In the genomic region with DNA sequence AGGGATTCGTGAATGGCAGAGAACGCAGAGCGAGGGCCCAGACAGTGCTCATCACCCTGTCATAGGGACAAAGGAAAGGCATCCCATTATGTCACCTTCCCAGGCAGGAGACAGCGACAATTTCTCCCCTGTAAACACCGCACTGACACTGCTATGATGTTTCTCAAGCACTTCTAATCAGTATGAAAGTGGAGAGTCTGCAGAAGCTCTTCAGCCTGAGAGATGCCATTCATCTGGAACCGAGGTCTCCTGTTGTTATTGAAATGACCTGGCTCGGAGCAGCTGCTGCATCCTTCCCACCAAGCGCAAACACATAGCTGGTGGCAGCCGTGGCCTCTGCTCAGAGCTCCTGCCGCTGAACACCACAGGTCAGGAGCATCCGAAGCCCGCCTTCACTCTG, we compare ENCODE assay signal across 13 mouse cellular contexts.
A peak's percentile ranks its signal among the peaks of the same experiment; 100 is the strongest.
DNase-seq lines count a peak whose midpoint lies in the region; ATAC-seq lines count a peak whose summit lies in the region.
"Had no signal": no experiment of that assay in that cellular context is flagged by ENCODE, and none has a peak within 500 bp of the region (broad histone marks: within the 10 kb centered on the region; RNA-seq: fewer than 3 reads in every experiment).

No protein-coding gene starts in this region.

- no peaks in the 10 kb centered on the region for H3K4me1 ChIP-seq in heart, embryonic 11.5 days (ENCODE audit: control insufficient read depth, insufficient read depth, low read length)
- H3K4me1 ChIP-seq in forebrain, embryonic 16.5 days (replicated peaks; ENCODE audit: control insufficient read depth, insufficient read depth, low read length), result peaks cover 21% of the 10 kb centered on the region
- peaks cover 38% of the 10 kb centered on the region for H3K4me1 ChIP-seq in midbrain, embryonic 12.5 days

- DNase-seq in heart, adult 9 months (ENCODE audit: low spot score in 2 of 2), result no peak
- no peak for DNase-seq in thymus, postnatal 10 days (ENCODE audit: low spot score in 2 of 2)
- DNase-seq in lung, postnatal 25 days (ENCODE audit: low spot score), result no peak
- DNase-seq in MN1 (ENCODE audit: low spot score) (no peak), adipocyte (ENCODE audit: low spot score) (no peak)
- DNase-seq: adrenal gland, adult 8-10 months; heart, postnatal 36 days; kidney, adult 9 months; lung, adult 2 months had no signal

- no peak overlapping the region for H3K4me3 ChIP-seq in heart, embryonic 11.5 days (ENCODE audit: low read depth, low read length)
- H3K4me3 ChIP-seq in forebrain, embryonic 16.5 days (replicated peaks; ENCODE audit: low read length), result no peak overlapping the region
- no peak overlapping the region for H3K4me3 ChIP-seq in midbrain, embryonic 12.5 days
- H3K4me3 ChIP-seq: limb, embryonic 10.5 days had no signal

- no peak overlapping the region for H3K27ac ChIP-seq in heart, embryonic 11.5 days (ENCODE audit: low read depth, low read length)
- H3K27ac ChIP-seq in forebrain, embryonic 16.5 days (ENCODE audit: low read length), result peak overlapping the region; percentile 19; the same call in 1 of the 2 replicates
- peak overlapping the region; percentile 61 for H3K27ac ChIP-seq in midbrain, embryonic 12.5 days (replicated peaks)
- H3K27ac ChIP-seq: limb, embryonic 10.5 days had no signal

- H3K9ac ChIP-seq in heart, embryonic 11.5 days (ENCODE audit: low read depth, low read length), result no peak overlapping the region
- no peak overlapping the region for H3K9ac ChIP-seq in forebrain, embryonic 16.5 days (replicated peaks; ENCODE audit: low read depth, low read length)
- 0 out of 2 replicates have a peak overlapping the region, but pooled peaks have one; percentile 20 for H3K9ac ChIP-seq in midbrain, embryonic 12.5 days (replicated peaks)

- no peaks in the 10 kb centered on the region for H3K9me3 ChIP-seq in heart, embryonic 11.5 days (replicated peaks; ENCODE audit: control insufficient read depth, low read length)
- H3K9me3 ChIP-seq in forebrain, embryonic 16.5 days (ENCODE audit: control insufficient read depth, low read length), result no peaks in the 10 kb centered on the region
- H3K9me3 ChIP-seq in midbrain, embryonic 12.5 days, result no peaks in the 10 kb centered on the region
- H3K9me3 ChIP-seq: limb, embryonic 10.5 days had no signal

- H3K36me3 ChIP-seq in heart, embryonic 11.5 days (ENCODE audit: control insufficient read depth, insufficient read depth, low read length), result no peaks in the 10 kb centered on the region
- H3K36me3 ChIP-seq in forebrain, embryonic 16.5 days (ENCODE audit: control insufficient read depth, insufficient read depth), result no peaks in the 10 kb centered on the region
- no peaks in the 10 kb centered on the region for H3K36me3 ChIP-seq in midbrain, embryonic 12.5 days
- H3K36me3 ChIP-seq: limb, embryonic 10.5 days had no signal

- H3K4me2 ChIP-seq in heart, embryonic 11.5 days, result peak overlapping the region; percentile 19
- H3K4me2 ChIP-seq in forebrain, embryonic 16.5 days (ENCODE audit: low read length), result 0 out of 2 replicates have a peak overlapping the region, but pooled peaks have one; percentile 10
- H3K4me2 ChIP-seq in midbrain, embryonic 12.5 days (replicated peaks), result peak overlapping the region; percentile 35

- WGBS in heart, embryonic 11.5 days (ENCODE audit: insufficient replicate concordance), result 15% methylated on average over 12 of the region's 12 CpGs
- WGBS in forebrain, embryonic 16.5 days, result 13% methylated on average over 12 of the region's 12 CpGs
- WGBS in midbrain, embryonic 12.5 days, result 10% methylated on average over 12 of the region's 12 CpGs

- ATAC-seq in heart, embryonic 11.5 days (replicated peaks; ENCODE audit: insufficient number of reproducible peaks, low FRiP score, low TSS enrichment), result no peak
- ATAC-seq in forebrain, embryonic 16.5 days, result peak; percentile 47
- ATAC-seq in midbrain, embryonic 12.5 days (ENCODE audit: low FRiP score, low read depth), result peak; percentile 57

- H3K27me3 ChIP-seq in heart, embryonic 11.5 days (ENCODE audit: control insufficient read depth, insufficient read depth, low read length), result peaks cover 13% of the 10 kb centered on the region
- H3K27me3 ChIP-seq in forebrain, embryonic 16.5 days (replicated peaks; ENCODE audit: control insufficient read depth, insufficient read depth, low read length), result no peaks in the 10 kb centered on the region
- no peaks in the 10 kb centered on the region; the same call in 1 of the 2 replicates for H3K27me3 ChIP-seq in midbrain, embryonic 12.5 days
